Mouse (Mus musculus) layer of hippocampus, adult 8-10 months (tissue): ENCODE data around the gene Rabggta. TPM values are rescaled to one million over a fixed set of nuclear protein-coding genes. Genes with fewer than 3 reads are reported as not detected.
A peak's percentile ranks its signal among the peaks of the same experiment; 100 is the strongest.

Experiments
- DNase-seq, 2 experiments: peaks; one replicate each; pipeline ENCODE4 v3.0.0; 2022; ENCODE audit warnings: low spot score in 2 of 2
- total RNA-seq, 4 experiments: library from RNA; stranded (reverse); gene quantifications; 2 replicates each; pipeline ENCODE4 v1.2.4; 2022

Rabggta gene
- total RNA-seq, 4 experiments from 2014 or later, result 42.8 to 53.5 (median 44.8) TPM

- no peak for DNase-seq
Observed at GRCm38 (mm10) chr14:55697226-55697625, 24.8 kb downstream of the Rabggta start.

GRCm38 (mm10) chr14:55689433-55689832 is 32.6 kb downstream of the Rabggta start:
- DNase-seq, result no peak

- no peak for DNase-seq
Observed at GRCm38 (mm10) chr14:55682118-55682493, 40.0 kb downstream of the Rabggta start.

GRCm38 (mm10) chr14:55681160-55682117 is 40.6 kb downstream of the Rabggta start, which contains the start of gene Tinf2:
TSS of gene Tinf2 (minus strand) at chr14:55681820.
- DNase-seq, result peak; percentile 95 to 96

GRCm38 (mm10) chr14:55677615-55678014 is 44.4 kb downstream of the Rabggta start:
- DNase-seq, result no peak

- DNase-seq, result no peak
Observed at GRCm38 (mm10) chr14:55672741-55673060, 49.4 kb downstream of the Rabggta start.

- DNase-seq, result peak; percentile 95
Observed at GRCm38 (mm10) chr14:55671833-55672740, 50.0 kb downstream of the Rabggta start, which contains the start of the genes Gmpr2 and Nedd8. TSS of gene Gmpr2 (plus strand) at chr14:55671941. TSS of gene Nedd8 (minus strand) at chr14:55672124.

GRCm38 (mm10) chr14:55671486-55671832 is 50.6 kb downstream of the Rabggta start:
- DNase-seq, result no peak

Other genes with a start within 250 kb of the Rabggta start
- 10 to 100 TPM; 20.2 to 27.2 (median 23.1) TPM for gene Dhrs4, start 243.5 kb downstream of the Rabggta start, total RNA-seq
- gene Carmil3, start 231.6 kb downstream of the Rabggta start, total RNA-seq, result 10 to 100 TPM; 56.8 to 82.2 (median 62.5) TPM
- 100 to 1,000 TPM; 607 to 653 (median 629) TPM for gene Cpne6, start 211.8 kb downstream of the Rabggta start, total RNA-seq
- gene Nrl, start 197.3 kb downstream of the Rabggta start, total RNA-seq, result 1 to 10 TPM; 1.5 to 3.6 (median 2.1) TPM
- 10 to 100 TPM; 43.4 to 61.5 (median 50.3) TPM for gene Pck2, start 182.0 kb downstream of the Rabggta start, total RNA-seq
- 10 to 100 TPM; 74.0 to 93.1 (median 82.3) TPM for gene Dcaf11, start 162.3 kb downstream of the Rabggta start, total RNA-seq
- 1 to 10 TPM in 2 of 4 experiments, under 1 TPM in 1, not detected in 1; 0.94 to 2.0 (median 1.4) TPM for gene A730061H03Rik, start 161.9 kb downstream of the Rabggta start, total RNA-seq
- gene Fitm1, start 146.6 kb downstream of the Rabggta start, total RNA-seq, result not detected
- 10 to 100 TPM; 57.9 to 75.0 (median 67.3) TPM for gene Psme1, start 144.1 kb downstream of the Rabggta start, total RNA-seq
- gene Emc9, start 137.0 kb downstream of the Rabggta start, total RNA-seq, result 10 to 100 TPM; 48.3 to 57.7 (median 53.8) TPM
- gene Psme2, start 131.2 kb downstream of the Rabggta start, total RNA-seq, result 10 to 100 TPM; 57.2 to 74.4 (median 69.8) TPM
- gene Rnf31, start 130.6 kb downstream of the Rabggta start, total RNA-seq, result 10 to 100 TPM; 36.5 to 56.0 (median 45.5) TPM
- 10 to 100 TPM; 15.4 to 19.1 (median 17.9) TPM for gene Irf9, start 118.7 kb downstream of the Rabggta start, total RNA-seq
- 1 to 10 TPM; 1.1 to 2.8 (median 1.4) TPM for gene Rec8, start 104.2 kb downstream of the Rabggta start, total RNA-seq
- 100 to 1,000 TPM; 121 to 153 (median 140) TPM for gene Ipo4, start 86.3 kb downstream of the Rabggta start, total RNA-seq
- gene Gm49378, start 84.4 kb downstream of the Rabggta start, total RNA-seq, result 1 to 10 TPM; 4.2 to 7.5 (median 5.5) TPM
- gene Tm9sf1, start 78.5 kb downstream of the Rabggta start, total RNA-seq, result 10 to 100 TPM; 40.6 to 49.6 (median 44.7) TPM
- gene Tssk4, start 72.1 kb downstream of the Rabggta start, total RNA-seq, result 1 to 10 TPM; 1.2 to 1.9 (median 1.7) TPM
- gene Mdp1, start 61.8 kb downstream of the Rabggta start, total RNA-seq, result 10 to 100 TPM; 47.1 to 51.1 (median 49.6) TPM
- 10 to 100 TPM; 25.2 to 31.1 (median 28.6) TPM for gene Gmpr2, start 50.3 kb downstream of the Rabggta start, total RNA-seq
- 100 to 1,000 TPM; 290 to 309 (median 300) TPM for gene Nedd8, start 50.1 kb downstream of the Rabggta start, total RNA-seq
- 10 to 100 TPM; 12.2 to 20.8 (median 16.0) TPM for gene Tinf2, start 40.4 kb downstream of the Rabggta start, total RNA-seq
- 1 to 10 TPM in 2 of 4 experiments, not detected in 2; 5.4 to 8.2 TPM for gene Tgm1, start 8.3 kb downstream of the Rabggta start, total RNA-seq
- 100 to 1,000 TPM in 3 of 4 experiments, 10 to 100 TPM in 1; 86.6 to 148 (median 116) TPM for gene Dhrs1, start 23.4 kb upstream of the Rabggta start, total RNA-seq
- 10 to 100 TPM; 11.8 to 14.0 (median 13.1) TPM for gene Nop9, start 23.4 kb upstream of the Rabggta start, total RNA-seq
- gene Cideb, start 36.2 kb upstream of the Rabggta start, total RNA-seq, result 1 to 10 TPM; 1.4 to 3.0 (median 1.7) TPM
- under 1 TPM in 3 of 4 experiments, not detected in 1; 0.16 to 0.23 (median 0.22) TPM for gene Ltb4r2, start 39.2 kb upstream of the Rabggta start, total RNA-seq
- under 1 TPM in 1 of 4 experiments, not detected in 3; 0.32 TPM for gene Ltb4r1, start 43.7 kb upstream of the Rabggta start, total RNA-seq
- 1 to 10 TPM; 3.4 to 6.8 (median 4.8) TPM for gene Adcy4, start 61.8 kb upstream of the Rabggta start, total RNA-seq
- 1 to 10 TPM in 1 of 4 experiments, under 1 TPM in 2, not detected in 1; 0.95 to 3.4 (median 0.99) TPM for gene Ripk3, start 66.6 kb upstream of the Rabggta start, total RNA-seq
- gene Nfatc4, start 100.9 kb upstream of the Rabggta start, total RNA-seq, result 1 to 10 TPM; 1.4 to 2.0 (median 1.7) TPM
- 10 to 100 TPM in 2 of 4 experiments, 1 to 10 TPM in 2; 6.4 to 10.9 (median 9.3) TPM for gene Nynrin, start 131.7 kb upstream of the Rabggta start, total RNA-seq
- gene Cbln3, start 162.1 kb upstream of the Rabggta start, total RNA-seq, result under 1 TPM; 0.20 to 0.43 (median 0.33) TPM
- gene Khnyn, start 162.7 kb upstream of the Rabggta start, total RNA-seq, result 10 to 100 TPM; 13.4 to 14.0 (median 13.7) TPM
- 10 to 100 TPM; 66.0 to 86.3 (median 78.8) TPM for gene Sdr39u1, start 178.0 kb upstream of the Rabggta start, total RNA-seq
- gene Cma1, start 222.4 kb upstream of the Rabggta start, total RNA-seq, result under 1 TPM in 1 of 4 experiments, not detected in 3; 0.39 TPM
- gene Cma2, start 228.7 kb upstream of the Rabggta start, total RNA-seq, result not detected